Mouse (Mus musculus) retina, postnatal 7 days (tissue): ENCODE measurements around the gene Arhgdia.
A peak's percentile ranks its signal among the peaks of the same experiment; 100 is the strongest.

Source experiments
- DNase-seq: peaks from one replicate; pipeline ENCODE4 v3.0.0-alpha.2; 2012; ENCODE audit warnings: low read depth, low spot score

Gene Arhgdia

DNA sequence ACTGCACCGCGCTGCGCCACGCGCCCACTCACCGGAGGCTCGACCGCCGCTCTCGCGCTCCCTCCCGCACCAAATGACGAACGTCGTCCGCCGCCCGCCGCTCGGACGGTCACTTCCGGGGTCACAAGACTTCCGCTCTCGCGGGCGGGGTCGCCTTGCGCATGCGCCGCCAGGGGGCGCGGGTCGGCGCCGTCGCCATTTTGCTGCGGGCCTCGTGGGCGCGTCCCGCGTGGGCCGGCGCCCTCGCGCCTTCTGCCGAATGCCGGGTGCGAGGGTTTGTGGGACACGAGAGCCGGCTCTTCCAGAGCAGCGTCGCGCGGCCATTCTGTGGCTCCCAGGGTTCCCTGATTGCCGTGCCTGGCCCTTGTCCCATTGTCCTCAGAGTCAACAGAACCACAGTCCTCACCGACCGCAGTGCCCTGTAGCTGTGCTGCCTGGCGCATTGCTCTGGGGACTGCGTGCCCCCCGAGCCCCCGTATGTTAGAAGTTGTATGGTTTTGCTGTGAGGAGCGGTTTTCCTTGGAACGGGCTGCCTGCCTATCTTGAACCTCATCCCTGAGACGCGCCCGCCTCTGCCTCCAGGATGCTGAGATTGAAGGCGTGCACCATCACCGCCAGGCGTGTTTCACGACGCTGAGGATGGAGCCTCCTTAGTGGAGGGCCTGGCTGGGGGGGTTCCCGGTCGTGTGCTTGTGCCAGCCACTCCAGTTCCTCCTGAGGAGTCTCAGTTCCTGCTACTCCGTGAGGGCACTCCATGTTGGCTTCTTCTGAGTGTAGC, at the start of gene Arhgdia:
Gene Arhgdia (minus strand): TSS at position 135 of the 778 bp plus-strand sequence.
- DNase-seq: peak; percentile 84

DNA sequence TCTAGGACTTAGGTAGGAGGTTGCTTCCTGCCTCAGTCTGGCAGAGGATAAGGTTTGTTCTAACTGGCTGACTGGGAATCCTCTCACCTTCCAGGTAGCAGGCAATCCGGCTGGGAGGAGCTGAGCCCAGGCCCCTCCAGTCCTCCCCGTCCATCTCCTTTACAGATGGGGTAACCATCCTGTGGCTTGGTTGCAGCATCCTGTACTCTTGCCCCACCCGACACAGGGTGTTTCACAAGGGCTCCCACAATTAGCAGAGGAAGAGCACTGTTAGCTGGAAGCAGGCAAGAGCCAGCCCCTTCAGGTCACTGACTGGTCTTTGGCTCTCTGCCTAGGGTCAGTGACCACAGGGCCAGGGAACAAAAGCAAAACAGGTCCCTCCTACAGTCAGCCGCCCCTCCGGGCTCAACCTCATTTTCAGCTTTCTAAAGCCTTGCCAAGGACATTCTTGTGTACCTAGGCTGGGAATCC, 49.0 kb upstream of the Arhgdia start:
- DNase-seq: no peak

GRCm38 (mm10) chr11:120629911-120630310, 48.5 kb upstream of the Arhgdia start:
- no peak for DNase-seq

DNA sequence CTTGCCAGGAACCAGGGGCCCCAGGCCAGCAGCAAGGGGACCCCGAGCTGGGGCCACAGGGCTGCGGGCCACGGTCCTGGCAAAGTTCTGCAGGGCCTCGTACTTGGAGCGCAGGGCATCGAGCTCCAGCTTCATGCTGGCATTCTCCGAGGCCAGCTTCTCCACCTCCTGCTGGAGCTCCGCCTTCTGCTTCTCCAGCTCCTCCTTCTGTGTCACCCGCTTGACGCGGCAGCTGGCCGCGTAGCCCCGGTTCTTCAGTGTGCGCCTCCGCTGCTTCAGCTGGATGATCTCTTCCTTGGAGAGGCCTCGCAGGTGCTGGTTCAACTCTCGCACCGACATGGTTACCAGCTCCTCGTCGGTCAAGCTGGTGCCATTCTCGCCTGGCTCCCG, 47.9 kb upstream of the Arhgdia start:
- no peak for DNase-seq

GRCm38 (mm10) chr11:120628601-120629340, 47.3 kb upstream of the Arhgdia start:
- DNase-seq: no peak

DNA sequence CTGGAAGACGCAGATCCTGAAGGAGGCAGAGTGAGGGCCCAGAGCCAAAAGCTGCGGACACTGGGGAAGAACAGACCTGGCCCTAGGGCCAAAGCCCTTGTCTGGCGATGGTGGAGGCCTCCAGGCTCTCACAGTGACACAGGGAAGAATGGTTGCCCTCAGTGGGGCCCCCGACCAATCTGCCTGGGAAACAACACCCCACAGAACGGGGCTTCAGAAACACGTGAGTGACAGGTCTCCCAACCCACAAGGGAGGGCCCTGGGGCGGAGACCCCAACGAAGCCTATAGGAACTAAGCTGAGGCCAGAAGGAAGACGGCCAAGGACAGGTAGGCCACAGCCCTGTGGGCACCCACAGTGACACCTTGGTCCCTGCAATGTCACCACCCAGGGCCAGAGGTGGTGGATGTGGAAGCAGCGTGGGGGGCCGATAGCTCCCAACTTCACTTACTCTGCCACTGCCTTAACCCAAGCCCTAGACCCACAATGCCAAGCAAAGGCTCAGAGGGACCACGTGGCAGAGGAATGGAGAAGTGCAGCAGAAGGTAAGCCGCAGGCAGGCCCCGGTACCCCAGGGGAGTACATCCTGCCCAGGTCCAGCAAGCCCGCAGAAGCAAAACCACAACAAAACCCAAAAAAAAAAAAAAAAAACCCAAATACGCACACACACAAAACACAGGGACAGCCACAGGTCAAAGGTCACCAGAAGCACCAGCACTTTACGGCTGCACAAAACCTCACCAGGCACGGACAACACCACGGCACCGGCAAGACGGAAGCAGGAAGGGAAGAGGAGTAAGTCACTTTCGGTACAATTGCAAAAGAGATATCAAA, 46.3 kb upstream of the Arhgdia start:
- DNase-seq: no peak

- DNase-seq: no peak
Observed at GRCm38 (mm10) chr11:120626785-120627467, 45.5 kb upstream of the Arhgdia start.

GRCm38 (mm10) chr11:120625152-120625775, 43.8 kb upstream of the Arhgdia start, which contains the start of gene Sirt7:
Gene Sirt7, minus strand, starts transcription at chr11:120625240.
- no peak for DNase-seq

DNA sequence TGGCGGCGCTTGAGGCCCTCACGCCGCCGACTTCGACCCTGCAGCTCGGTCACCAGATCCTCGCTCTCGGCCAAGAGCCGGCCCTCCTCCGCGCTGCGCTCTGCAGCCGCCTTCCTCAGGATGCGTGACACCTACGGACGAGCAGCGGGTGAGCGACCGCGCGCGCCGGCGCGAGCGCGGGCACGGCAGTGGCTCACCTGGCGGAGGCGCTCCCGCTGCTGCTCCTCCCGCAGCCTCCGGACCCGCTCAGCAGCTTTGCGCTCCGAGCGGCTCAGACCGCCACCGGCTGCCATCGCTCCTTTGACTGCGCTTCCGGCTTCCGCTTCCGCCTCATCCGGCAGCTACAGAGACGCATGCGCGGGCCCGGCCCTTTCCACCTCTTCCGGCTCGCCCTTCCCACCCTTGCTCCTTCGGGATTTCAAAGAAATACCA, 43.3 kb upstream of the Arhgdia start:
- DNase-seq: peak; percentile 79

GRCm38 (mm10) chr11:120623961-120624679, 42.7 kb upstream of the Arhgdia start:
- no peak for DNase-seq

DNA sequence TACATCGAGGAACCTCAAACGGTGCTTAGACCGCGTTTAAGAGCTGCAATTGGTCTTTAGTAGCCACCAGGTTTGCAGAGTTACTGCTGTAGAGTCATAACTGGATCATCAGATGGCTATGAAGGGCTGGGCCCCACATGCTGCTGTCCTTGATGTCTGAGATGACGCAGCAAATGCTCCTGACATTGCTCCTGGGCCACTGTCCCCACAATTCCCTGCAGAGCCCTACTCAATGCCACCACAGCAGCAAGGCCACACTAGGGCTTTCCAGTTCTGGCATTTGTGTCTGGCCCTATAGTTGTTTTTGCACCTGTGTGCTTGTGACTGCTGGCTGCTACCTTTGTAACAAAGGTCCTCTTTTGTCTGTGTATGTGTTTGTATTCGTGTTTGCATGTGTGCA, 41.4 kb upstream of the Arhgdia start:
- DNase-seq: no peak

GRCm38 (mm10) chr11:120620195-120620594, 38.8 kb upstream of the Arhgdia start:
- DNase-seq: no peak

- no peak for DNase-seq
Observed at GRCm38 (mm10) chr11:120618619-120619535, 37.5 kb upstream of the Arhgdia start.

- peak; percentile 85 for DNase-seq
Observed at GRCm38 (mm10) chr11:120617519-120618112, 36.2 kb upstream of the Arhgdia start, which contains the start of gene Pcyt2. Gene Pcyt2, minus strand, starts transcription at chr11:120617936.

DNA sequence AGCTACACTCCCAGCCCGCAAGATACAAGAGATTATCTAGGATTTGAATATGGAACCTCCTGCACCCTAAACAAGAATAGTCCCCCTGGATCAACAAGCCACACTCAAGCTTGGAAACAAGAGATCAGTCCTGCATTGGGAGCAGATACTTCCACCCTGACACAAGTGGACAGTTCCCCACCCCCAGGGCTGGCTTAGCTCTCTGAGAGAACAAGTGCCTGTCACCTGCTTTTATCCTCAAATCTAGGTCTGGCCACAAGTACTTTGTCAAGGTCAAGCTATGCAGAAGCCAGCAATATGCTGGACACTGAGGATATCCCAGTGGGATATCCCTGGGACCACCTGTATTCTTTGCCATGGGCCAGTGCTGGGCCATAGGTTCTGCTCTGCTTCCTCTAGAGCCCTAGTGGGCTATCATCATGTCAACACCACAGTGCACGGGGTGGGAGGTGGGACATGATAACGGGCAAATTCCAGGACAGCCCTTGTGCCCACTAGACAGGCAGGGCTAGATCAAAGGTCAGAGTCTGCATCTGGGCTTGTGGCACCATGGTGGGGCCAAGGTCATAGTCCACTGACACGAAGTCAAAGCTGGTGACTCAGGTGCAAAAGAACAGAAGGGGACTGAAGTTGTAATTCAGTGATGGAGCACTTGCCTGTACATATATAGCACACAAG, 35.3 kb upstream of the Arhgdia start:
- no peak for DNase-seq

- no peak for DNase-seq
Observed at GRCm38 (mm10) chr11:120615606-120616203, 34.3 kb upstream of the Arhgdia start.

DNA sequence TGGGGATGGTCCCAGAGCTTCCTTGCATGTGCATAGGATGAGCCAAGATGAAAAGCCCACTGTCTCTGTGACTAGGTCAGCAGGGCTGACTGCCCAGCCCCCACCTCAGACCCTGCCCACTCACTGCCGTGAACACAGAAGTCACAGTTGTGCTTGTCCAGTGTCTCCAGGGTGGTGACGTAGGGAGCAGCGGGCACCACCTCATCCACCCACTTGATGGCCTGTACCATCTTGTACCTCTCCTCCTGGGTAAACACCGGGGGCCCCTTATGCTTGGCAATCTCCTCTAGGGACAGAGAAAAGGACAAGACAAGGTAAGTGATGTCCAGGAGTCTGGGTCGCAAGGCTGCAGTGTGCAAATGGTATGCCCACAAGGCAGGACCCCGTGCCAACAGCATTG, 33.7 kb upstream of the Arhgdia start:
- no peak for DNase-seq

GRCm38 (mm10) chr11:120613976-120614375, 32.6 kb upstream of the Arhgdia start:
- DNase-seq: no peak
